22 mouse cellular contexts compared by ENCODE assay signal in genomic region chr10:89760772-89761171, GRCm38 (mm10).
"Had no signal": no experiment of that assay in that cellular context is flagged by ENCODE, and none has a peak within 500 bp of the region (broad histone marks: within the 10 kb centered on the region; RNA-seq: fewer than 3 reads in every experiment).

No protein-coding gene starts in this region.

- DNase-seq: kidney, adult 11 months; kidney, adult 9 months; kidney, postnatal 25 days; layer of hippocampus, adult 9-11 months; left cerebral cortex, postnatal 4 days; liver, postnatal 0 days; lung, embryonic 14.5 days; right cerebral cortex, postnatal 4 days; thymus, adult 2 months; thymus, postnatal 14 days; thymus, postnatal 4 days had no signal

- H3K27me3 ChIP-seq: limb, embryonic 12.5 days; limb, embryonic 15.5 days; midbrain, embryonic 12.5 days; midbrain, embryonic 15.5 days had no signal

- H3K4me2 ChIP-seq: limb, embryonic 12.5 days; limb, embryonic 15.5 days; liver, embryonic 11.5 days; lung, embryonic 14.5 days; midbrain, embryonic 12.5 days; midbrain, embryonic 15.5 days had no signal

- H3K4me1 ChIP-seq: limb, embryonic 12.5 days; limb, embryonic 15.5 days; midbrain, embryonic 12.5 days; midbrain, embryonic 15.5 days had no signal

- H3K9ac ChIP-seq: limb, embryonic 12.5 days; limb, embryonic 15.5 days; liver, embryonic 14.5 days; liver, postnatal 0 days; lung, embryonic 14.5 days; midbrain, embryonic 12.5 days; midbrain, embryonic 15.5 days had no signal

- ATAC-seq: liver, postnatal 0 days; lung, postnatal 0 days; midbrain, embryonic 15.5 days had no signal

- H3K27ac ChIP-seq: layer of hippocampus, adult 2 months; left cerebral cortex, adult 2 months; limb, embryonic 12.5 days; limb, embryonic 15.5 days; liver, embryonic 14.5 days; macrophage; midbrain, embryonic 12.5 days; midbrain, embryonic 15.5 days; stomach, postnatal 0 days had no signal

- H3K36me3 ChIP-seq: limb, embryonic 15.5 days; midbrain, embryonic 12.5 days; midbrain, embryonic 15.5 days had no signal

- H3K4me3 ChIP-seq: layer of hippocampus, adult 2 months; left cerebral cortex, adult 2 months; limb, embryonic 12.5 days; limb, embryonic 15.5 days; midbrain, embryonic 12.5 days; midbrain, embryonic 15.5 days had no signal

- H3K9me3 ChIP-seq: limb, embryonic 12.5 days; limb, embryonic 15.5 days; midbrain, embryonic 12.5 days; midbrain, embryonic 15.5 days had no signal
